Mouse (Mus musculus) embryonic fibroblast, embryonic 13.5 days (primary cell): ENCODE measurements around the gene Dlg2.

Source experiments
- CTCF ChIP-seq: IDR thresholded peaks from 2 replicates; pipeline ENCODE4 v1.5.1; 2011; ENCODE audit warnings: mild to moderate bottlenecking, control low read depth, low read length, moderate library complexity, borderline replicate concordance; ENCODE audit not compliant: insufficient read depth
- POLR2A ChIP-seq: IDR thresholded peaks from 2 replicates; pipeline ENCODE4 v1.6.1; 2011; ENCODE audit warnings: low read depth, mild to moderate bottlenecking, control low read depth, low read length, moderate library complexity

- TF ChIP-seq CTCF (no peak), POLR2A (no peak)
These were observed 819.7 kb downstream of the Dlg2 start for GRCm38 (mm10) chr7:91296127-91296526.
